Mouse (Mus musculus) MEL (cell line): ENCODE results near the gene Med8. TPM values are rescaled to one million over a fixed set of nuclear protein-coding genes. Genes with fewer than 3 reads are reported as not detected.

Experiments used
- DNase-seq: peaks from one replicate; pipeline ENCODE4 v3.0.0; 2011; ENCODE audit warnings: low read depth, low spot score
- H3K27ac ChIP-seq: 2 replicates; pipeline ENCODE4 v1.5.1; 2012; ENCODE audit warnings: low read depth, mild to moderate bottlenecking, control low read depth, low read length, moderate library complexity; ENCODE audit not compliant: control insufficient read depth
- H3K27me3 ChIP-seq, 2 experiments: fragments of 150-350 bp in 1 of 2; sonication (generic) in 1 of 2; 2 replicates each; pipeline ENCODE4 v1.6.1; 2012; ENCODE audit warnings: low read length in 2 of 2, mild to moderate bottlenecking in 2 of 2, improper control_type of control experiment in 1 of 2, moderate library complexity in 1 of 2; ENCODE audit not compliant: insufficient read depth in 2 of 2, control insufficient read depth in 1 of 2
- H3K36me3 ChIP-seq, 2 experiments: 2 replicates each; pipeline ENCODE4 v1.6.1; 2012 to 2014; ENCODE audit warnings: low read length in 2 of 2, improper control_type of control experiment in 1 of 2, inconsistent platforms in 1 of 2, mild to moderate bottlenecking in 1 of 2; ENCODE audit not compliant: insufficient read depth in 2 of 2, control insufficient read depth in 1 of 2
- H3K4me1 ChIP-seq, 2 experiments: fragments of 150-350 bp in 1 of 2; sonication (generic) in 1 of 2; 2 replicates each; pipeline ENCODE4 v1.6.1; 2012; ENCODE audit warnings: low read length in 2 of 2, improper control_type of control experiment in 1 of 2, mild to moderate bottlenecking in 1 of 2; ENCODE audit not compliant: insufficient read depth in 2 of 2, control insufficient read depth in 1 of 2
- H3K4me3 ChIP-seq, 2 experiments: fragments of 150-350 bp in 1 of 2; sonication (generic) in 1 of 2; 2 replicates each; pipeline ENCODE4 v1.5.1; 2012; ENCODE audit warnings: low read depth in 2 of 2, low read length in 2 of 2, mild to moderate bottlenecking in 2 of 2, moderate library complexity in 2 of 2, control low read depth in 1 of 2, improper control_type of control experiment in 1 of 2; ENCODE audit not compliant: control insufficient read depth in 1 of 2, insufficient read depth in 1 of 2
- H3K79me2 ChIP-seq: 2 replicates; pipeline ENCODE4 v1.6.1; 2012; ENCODE audit warnings: mild to moderate bottlenecking, low read length, moderate library complexity; ENCODE audit not compliant: control insufficient read depth, poor library complexity, insufficient read depth
- H3K9ac ChIP-seq: 2 replicates; pipeline ENCODE4 v1.6.1; 2012; ENCODE audit warnings: low read depth, mild to moderate bottlenecking, control low read depth, low read length, moderate library complexity; ENCODE audit not compliant: control insufficient read depth, poor library complexity, severe bottlenecking
- H3K9me3 ChIP-seq: fragments of 150-350 bp; sonication (generic); replicated peaks from 2 replicates; pipeline ENCODE4 v1.6.1; 2012; ENCODE audit warnings: mild to moderate bottlenecking, low read length, improper control_type of control experiment, moderate library complexity; ENCODE audit not compliant: insufficient read depth
- CHD2 ChIP-seq: IDR thresholded peaks from 2 replicates; pipeline ENCODE4 v1.6.1; 2011; ENCODE audit warnings: low read length, improper control_type of control experiment
- CTCF ChIP-seq, 3 experiments: IDR thresholded peaks in 2 of 3; conservative IDR thresholded peaks in 1 of 3; 2 replicates each; pipeline ENCODE4 v1.5.1; 2011 to 2012; ENCODE audit warnings: low read length in 3 of 3, low read depth in 2 of 3, mild to moderate bottlenecking in 2 of 3, improper control_type of control experiment in 1 of 3, inconsistent platforms in 1 of 3, mixed read lengths in 1 of 3, moderate library complexity in 1 of 3; ENCODE audit not compliant: control insufficient read depth in 1 of 3, insufficient read depth in 1 of 3, poor library complexity in 1 of 3, severe bottlenecking in 1 of 3
- ELF1 ChIP-seq: IDR thresholded peaks from 2 replicates; pipeline ENCODE4 v1.6.1; 2014; ENCODE audit warnings: low read depth, mild to moderate bottlenecking, inconsistent platforms, low read length, improper control_type of control experiment, moderate library complexity
- EP300 ChIP-seq, 2 experiments: IDR thresholded peaks; 2 replicates each; pipeline ENCODE4 v1.6.1; 2011; ENCODE audit warnings: improper control_type of control experiment in 2 of 2, low read length in 2 of 2, low read depth in 1 of 2, mild to moderate bottlenecking in 1 of 2
- ETS1 ChIP-seq: IDR thresholded peaks from 2 replicates; pipeline ENCODE4 v1.6.1; 2012; ENCODE audit warnings: low read depth, mild to moderate bottlenecking, inconsistent platforms, low read length, improper control_type of control experiment, moderate library complexity
- HCFC1 ChIP-seq: IDR thresholded peaks from 2 replicates; pipeline ENCODE4 v1.6.1; 2012; ENCODE audit warnings: low read depth, mild to moderate bottlenecking, inconsistent platforms, low read length, improper control_type of control experiment, moderate library complexity
- JUND ChIP-seq: IDR thresholded peaks from 2 replicates; pipeline ENCODE4 v1.6.1; 2011; ENCODE audit warnings: low read depth, mild to moderate bottlenecking, improper control_type of control experiment, low read length
- KAT2A ChIP-seq: conservative IDR thresholded peaks from 2 replicates; pipeline ENCODE4 v1.6.1; 2012; ENCODE audit warnings: low read depth, low read length, improper control_type of control experiment, inconsistent platforms
- MAFK ChIP-seq: IDR thresholded peaks from 2 replicates; pipeline ENCODE4 v1.6.1; 2011; ENCODE audit warnings: low read depth, mild to moderate bottlenecking, low read length, improper control_type of control experiment, borderline replicate concordance
- MAX ChIP-seq: IDR thresholded peaks from 2 replicates; pipeline ENCODE4 v1.6.1; 2011; ENCODE audit warnings: low read length, improper control_type of control experiment
- MEF2A ChIP-seq: IDR thresholded peaks from 2 replicates; pipeline ENCODE4 v1.6.1; 2014; ENCODE audit warnings: low read depth, mild to moderate bottlenecking, inconsistent platforms, low read length, improper control_type of control experiment; ENCODE audit not compliant: poor library complexity, insufficient replicate concordance, severe bottlenecking; ENCODE audit errors: extremely low read depth
- MXI1 ChIP-seq: IDR thresholded peaks from 2 replicates; pipeline ENCODE4 v1.6.1; 2011; ENCODE audit warnings: mild to moderate bottlenecking, low read depth, low read length, improper control_type of control experiment
- MYC ChIP-seq: IDR thresholded peaks from 2 replicates; pipeline ENCODE4 v1.6.1; 2011; ENCODE audit warnings: low read depth, mild to moderate bottlenecking, low read length, improper control_type of control experiment, moderate library complexity
- NELFE ChIP-seq: IDR thresholded peaks from 2 replicates; pipeline ENCODE4 v1.6.1; 2011; ENCODE audit warnings: low read depth, low read length, improper control_type of control experiment
- POLR2A ChIP-seq, 2 experiments: IDR thresholded peaks; 2 replicates each; pipeline ENCODE4 v1.6.1; 2011 to 2012; ENCODE audit warnings: low read length in 2 of 2, mild to moderate bottlenecking in 2 of 2, control low read depth in 1 of 2, improper control_type of control experiment in 1 of 2, low read depth in 1 of 2, moderate library complexity in 1 of 2; ENCODE audit not compliant: control insufficient read depth in 1 of 2, insufficient read depth in 1 of 2, poor library complexity in 1 of 2
- POLR2AphosphoS2 ChIP-seq: IDR thresholded peaks from 2 replicates; pipeline ENCODE4 v1.6.1; 2011; ENCODE audit warnings: low read length, improper control_type of control experiment
- RCOR1 ChIP-seq: IDR thresholded peaks from 2 replicates; pipeline ENCODE4 v1.6.1; 2012; ENCODE audit warnings: low read depth, mild to moderate bottlenecking, inconsistent platforms, low read length, improper control_type of control experiment
- SIN3A ChIP-seq: IDR thresholded peaks from 2 replicates; pipeline ENCODE4 v1.6.1; 2012; ENCODE audit warnings: low read length, improper control_type of control experiment, inconsistent platforms
- SMC3 ChIP-seq: IDR thresholded peaks from 2 replicates; pipeline ENCODE4 v1.6.1; 2011; ENCODE audit warnings: low read depth, low read length, improper control_type of control experiment
- TBP ChIP-seq: IDR thresholded peaks from 2 replicates; pipeline ENCODE4 v1.8.0; 2011; ENCODE audit warnings: low read depth, low read length, improper control_type of control experiment
- TCF12 ChIP-seq: IDR thresholded peaks from 2 replicates; pipeline ENCODE4 v1.6.1; 2014; ENCODE audit warnings: low read depth, mild to moderate bottlenecking, inconsistent platforms, low read length, improper control_type of control experiment, moderate library complexity
- UBTF ChIP-seq: IDR thresholded peaks from 2 replicates; pipeline ENCODE4 v1.6.1; 2012; ENCODE audit warnings: low read depth, mild to moderate bottlenecking, inconsistent platforms, low read length, improper control_type of control experiment, moderate library complexity, borderline replicate concordance; ENCODE audit not compliant: insufficient read depth
- USF1 ChIP-seq: IDR thresholded peaks from 2 replicates; pipeline ENCODE4 v1.6.1; 2014; ENCODE audit warnings: low read depth, mild to moderate bottlenecking, inconsistent platforms, low read length, improper control_type of control experiment, moderate library complexity
- ZC3H11A ChIP-seq: IDR thresholded peaks from 2 replicates; pipeline ENCODE4 v1.6.1; 2012; ENCODE audit warnings: low read depth, mild to moderate bottlenecking, inconsistent platforms, low read length, improper control_type of control experiment
- ZKSCAN1 ChIP-seq: IDR thresholded peaks from 2 replicates; pipeline ENCODE4 v1.6.1; 2012; ENCODE audit warnings: low read depth, mild to moderate bottlenecking, inconsistent platforms, low read length, improper control_type of control experiment, moderate library complexity
- ZMIZ1 ChIP-seq: IDR thresholded peaks from 2 replicates; pipeline ENCODE4 v1.6.1; 2012; ENCODE audit warnings: low read depth, mild to moderate bottlenecking, inconsistent platforms, low read length, improper control_type of control experiment, moderate library complexity
- polyA plus RNA-seq, 2 experiments: library from polyadenylated mRNA; stranded (reverse) in 1 of 2; unstranded in 1 of 2; fragments of >175 nt in 1 of 2; fragments of >200 nt in 1 of 2; gene quantifications; 2 replicates each; pipeline versions ENCODE4 v1.2.1 to v1.2.4; 2012; ENCODE audit warnings: low replicate concordance in 2 of 2, low read depth in 1 of 2; ENCODE audit not compliant: insufficient read length in 2 of 2, insufficient read depth in 1 of 2, missing spikeins in 1 of 2
- total RNA-seq: library from RNA; depleted of rRNA; stranded (reverse); fragments of 300-350 nt; gene quantifications from 2 replicates; pipeline ENCODE4 v1.2.3, GENCODE M21; 2012; rRNA removed

Gene Med8
- total RNA-seq (143 and 159 TPM in 2 replicates), polyA plus RNA-seq (100 to 1,000 TPM in 1 of 2 experiments, 10 to 100 TPM in 1; 84.2 to 134 TPM)

GRCm38 (mm10) chr4:118409142-118409900, at the start of gene Med8, which contains the start of gene Szt2:
Gene Med8 (plus strand): TSS chr4:118409337.
Gene Szt2 (minus strand): TSS chr4:118409273.
- peak within 1 kb of the TSS; percentile 55 for H3K27ac ChIP-seq

GRCm38 (mm10) chr4:118359896-118360720, 49.0 kb upstream of the Med8 start:
- Histone ChIP-seq H3K9ac (peak overlapping the region; percentile 96), H3K4me3 (peak overlapping the region; percentile 75 to 82), H3K27ac (peak overlapping the region; percentile 74), H3K4me1 (peaks cover 2 to 6% of the 10 kb centered on the region in 2 experiments; a peak in 1 of 4 replicates), H3K79me2 (peaks cover 1% of the 10 kb centered on the region; the same call in 1 of the 2 replicates), H3K27me3 (no peaks in the 10 kb centered on the region), H3K36me3 (peaks cover 0 to 4% of the 10 kb centered on the region in 2 experiments; a peak in 1 of 4 replicates), H3K9me3 (no peaks in the 10 kb centered on the region)
- peak; percentile 89 for DNase-seq
- TF ChIP-seq ETS1 (peak; percentile 54), UBTF (no peak), MAFK (no peak), ELF1 (peak; percentile 54), RCOR1 (no peak), MEF2A (no peak), ZMIZ1 (peak; percentile 47), JUND (no peak), EP300 (IDR thresholded peaks at IDR 0.05; ENCODE audit: low read depth in 1 of 2, low read length in 2 of 2) (no peak), HCFC1 (peak; percentile 55; the same call in 1 of the 2 replicates), SIN3A (peak; percentile 59; the same call in 1 of the 2 replicates), ZC3H11A (no peak), CHD2 (no peak), MXI1 (peak; percentile 88), CTCF (IDR thresholded peaks at IDR 0.05 in 2 of 3, conservative IDR thresholded peaks at IDR 0.05 in 1 of 3; ENCODE audit: control insufficient read depth in 1 of 3, insufficient read depth in 1 of 3, low read depth in 2 of 3, low read length in 3 of 3, poor library complexity in 1 of 3, severe bottlenecking in 1 of 3) (no peak), SMC3 (0 out of 2 replicates have a peak, but pooled peaks have one; percentile 6), ZKSCAN1 (no peak), TCF12 (peak; percentile 9; the same call in 1 of the 2 replicates), MAX (no peak), MYC (0 out of 2 replicates have a peak, but pooled peaks have one; percentile 1)

More at GRCm38 (mm10) chr4:118409142-118409900, at the start of gene Med8, which contains the start of gene Szt2:
- TF ChIP-seq CHD2 (peak; percentile 65), EP300 (IDR thresholded peaks at IDR 0.05; ENCODE audit: low read depth in 1 of 2, low read length in 2 of 2) (no peak), POLR2A (IDR thresholded peaks at IDR 0.05; ENCODE audit: control insufficient read depth in 1 of 2, insufficient read depth in 1 of 2, low read depth in 1 of 2, low read length in 2 of 2, poor library complexity in 1 of 2) (peak; percentile 64 to 91; a peak in 3 of 4 replicates), USF1 (no peak), POLR2AphosphoS2 (0 out of 2 replicates have a peak, but pooled peaks have one; percentile 56), MXI1 (peak; percentile 66; the same call in 1 of the 2 replicates), ETS1 (peak; percentile 37; the same call in 1 of the 2 replicates), HCFC1 (peak; percentile 92), MYC (peak; percentile 13; the same call in 1 of the 2 replicates), SIN3A (peak; percentile 80), ELF1 (peak; percentile 96), TBP (peak; percentile 85), NELFE (peak; percentile 78), KAT2A (no peak; the same call in 1 of the 2 replicates)
- Histone ChIP-seq H3K27me3 (no peaks in the 10 kb centered on the region), H3K36me3 (peaks cover 2 to 13% of the 10 kb centered on the region in 2 experiments), H3K9me3 (no peaks in the 10 kb centered on the region), H3K79me2 (peaks cover 18% of the 10 kb centered on the region), H3K4me3 (peak within 1 kb of the TSS; percentile 75 to 79), H3K4me1 (peaks cover 4 to 17% of the 10 kb centered on the region in 2 experiments; a peak in 3 of 4 replicates), H3K9ac (peak within 1 kb of the TSS; percentile 83)
- peak; percentile 95 for DNase-seq
